Mouse (Mus musculus): ENCODE results near the gene Fam174b. TPM values are rescaled to one million over a fixed set of nuclear protein-coding genes. Genes with fewer than 3 reads are reported as not detected.
A peak's percentile ranks its signal among the peaks of the same experiment; 100 is the strongest.

Fam174b gene
- total and polyA plus RNA-seq, 3 experiments, result not detected

- Histone ChIP-seq H3K27ac (ENCODE audit: insufficient read depth, low read depth) (no peak overlapping the region), H3K4me2 (ENCODE audit: insufficient read depth, low read depth, poor library complexity, severe bottlenecking) (peak overlapping the region; percentile 14; the same call in 1 of the 2 replicates), H3K9me3 (replicated peaks; ENCODE audit: low read length) (peaks cover 6% of the 10 kb centered on the region), H3K27me3 (replicated peaks) (peaks cover 52% of the 10 kb centered on the region), H3K4me1 (ENCODE audit: control insufficient read depth in 1 of 2, insufficient read depth in 2 of 2) (no peaks in the 10 kb centered on the region), H3K9ac (ENCODE audit: insufficient read depth, low read depth) (no peak overlapping the region), H3K4me3 (replicated peaks in 1 of 3; ENCODE audit: low read depth in 2 of 3, low read length in 2 of 3, poor library complexity in 1 of 3) (no peak overlapping the region), H3K36me3 (replicated peaks in 1 of 2; ENCODE audit: control insufficient read depth in 1 of 2, insufficient read depth in 1 of 2, low read length in 1 of 2) (no peaks in the 10 kb centered on the region), H3K79me2 (replicated peaks; ENCODE audit: control insufficient read depth, extremely low read depth, insufficient read depth, poor library complexity, severe bottlenecking) (no peaks in the 10 kb centered on the region)
- in situ Hi-C loops (cut with MboI; ENCODE audit: low pct_ligation_motif_present, low pct_unique_long_range_greater_than_20kb, low sequenced_read_pairs), result no loop called here
- no peak for DNase-seq (ENCODE audit: extremely low read depth)
- dilution Hi-C loops (cut with MboI; ENCODE audit: extremely low pct_ligation_motif_present, extremely low pct_unique_long_range_greater_than_20kb, low sequenced_read_pairs), result no loop called here
- TF ChIP-seq USF2 (conservative IDR thresholded peaks at IDR 0.05; ENCODE audit: low read depth, low read length) (no peak), MAZ (IDR thresholded peaks at IDR 0.05; ENCODE audit: low read depth, low read length) (no peak), MYC (IDR thresholded peaks at IDR 0.05; ENCODE audit: low read depth, low read length) (no peak), ZC3H11A (IDR thresholded peaks at IDR 0.05; ENCODE audit: low read depth, low read length) (no peak), KAT2A (IDR thresholded peaks at IDR 0.05; ENCODE audit: insufficient replicate concordance, low read length) (no peak), USF1 (IDR thresholded peaks at IDR 0.05; ENCODE audit: low read depth, low read length) (no peak), TCF12 (IDR thresholded peaks at IDR 0.05; ENCODE audit: low read depth, low read length) (no peak), ZNF384 (IDR thresholded peaks at IDR 0.05; ENCODE audit: low read depth, low read length) (no peak), SMC3 (IDR thresholded peaks at IDR 0.05; ENCODE audit: low read depth, low read length) (no peak), RCOR1 (conservative IDR thresholded peaks at IDR 0.05; ENCODE audit: low read depth, low read length) (no peak), ELF1 (IDR thresholded peaks at IDR 0.05; ENCODE audit: low read depth, low read length) (no peak), SIN3A (IDR thresholded peaks at IDR 0.05; ENCODE audit: low read length) (no peak), IRF4 (IDR thresholded peaks at IDR 0.05; ENCODE audit: low read depth, low read length) (no peak), RAD21 (IDR thresholded peaks at IDR 0.05; ENCODE audit: low read depth, low read length) (no peak), MAX (IDR thresholded peaks at IDR 0.05; ENCODE audit: low read length) (no peak), POLR2AphosphoS2 (IDR thresholded peaks at IDR 0.05; ENCODE audit: low read depth, low read length) (no peak), ZMIZ1 (IDR thresholded peaks at IDR 0.05; ENCODE audit: low read depth, low read length) (no peak), MXI1 (IDR thresholded peaks at IDR 0.05; ENCODE audit: low read depth, low read length) (no peak), HCFC1 (IDR thresholded peaks at IDR 0.05; ENCODE audit: low read depth, low read length) (no peak)
Observed at GRCm38 (mm10) chr7:73715928-73716749, 24.0 kb upstream of the Fam174b start.

- peaks cover 6% of the 10 kb centered on the region for H3K9me3 ChIP-seq (replicated peaks; ENCODE audit: low read length)
- in situ Hi-C loops (cut with MboI; ENCODE audit: low pct_ligation_motif_present, low pct_unique_long_range_greater_than_20kb, low sequenced_read_pairs) (no loop called here), dilution Hi-C loops (cut with MboI; ENCODE audit: extremely low pct_ligation_motif_present, extremely low pct_unique_long_range_greater_than_20kb, low sequenced_read_pairs) (no loop called here)
- H3K4me1 ChIP-seq (ENCODE audit: control insufficient read depth in 1 of 2, insufficient read depth in 2 of 2), result no peaks in the 10 kb centered on the region
- no peak overlapping the region; the same call in 1 of the 2 replicates for H3K4me2 ChIP-seq (ENCODE audit: insufficient read depth, low read depth, poor library complexity, severe bottlenecking)
- DNase-seq (ENCODE audit: extremely low read depth), result no peak
- H3K79me2 ChIP-seq (replicated peaks; ENCODE audit: control insufficient read depth, extremely low read depth, insufficient read depth, poor library complexity, severe bottlenecking), result no peaks in the 10 kb centered on the region
- no peaks in the 10 kb centered on the region for H3K36me3 ChIP-seq (replicated peaks in 1 of 2; ENCODE audit: control insufficient read depth in 1 of 2, insufficient read depth in 1 of 2, low read length in 1 of 2)
- peaks cover 51% of the 10 kb centered on the region for H3K27me3 ChIP-seq (replicated peaks)
- no peak overlapping the region for H3K9ac ChIP-seq (ENCODE audit: insufficient read depth, low read depth)
- TF ChIP-seq PAX5 (IDR thresholded peaks at IDR 0.05; ENCODE audit: low read length) (no peak), USF2 (conservative IDR thresholded peaks at IDR 0.05; ENCODE audit: low read depth, low read length) (no peak), CHD2 (IDR thresholded peaks at IDR 0.05; ENCODE audit: low read length) (no peak), RCOR1 (conservative IDR thresholded peaks at IDR 0.05; ENCODE audit: low read depth, low read length) (no peak), JUN (IDR thresholded peaks at IDR 0.05; ENCODE audit: insufficient read depth, low read depth, low read length) (no peak), MXI1 (IDR thresholded peaks at IDR 0.05; ENCODE audit: low read depth, low read length) (no peak), IRF4 (IDR thresholded peaks at IDR 0.05; ENCODE audit: low read depth, low read length) (no peak), BHLHE40 (IDR thresholded peaks at IDR 0.05; ENCODE audit: low read depth, low read length) (no peak)
- H3K27ac ChIP-seq (ENCODE audit: insufficient read depth, low read depth), result no peak overlapping the region
- no peak overlapping the region for H3K4me3 ChIP-seq (replicated peaks in 1 of 3; ENCODE audit: low read depth in 2 of 3, low read length in 2 of 3, poor library complexity in 1 of 3)
Observed at GRCm38 (mm10) chr7:73716841-73717240, 23.3 kb upstream of the Fam174b start.

Measured in CH12.LX (cell line).